Mouse (Mus musculus) hindbrain, embryonic 14.5 days (tissue): ENCODE measurements around the gene Calb2. TPM values are rescaled to one million over a fixed set of nuclear protein-coding genes. Genes with fewer than 3 reads are reported as not detected.
A peak's percentile ranks its signal among the peaks of the same experiment; 100 is the strongest.

Source experiments
- ATAC-seq: fragments of 200-750 bp; cut with Nextera tagmentation; 2 replicates; pipeline ENCODE4 v1.8.0; 2017; ENCODE audit warnings: moderate number of reproducible peaks, mild to moderate bottlenecking, moderate TSS enrichment, moderate library complexity; ENCODE audit not compliant: low FRiP score
- DNase-seq: peaks from one replicate; pipeline ENCODE4 v3.0.0-alpha.2; 2015; ENCODE audit warnings: low spot score
- H3K27ac ChIP-seq: fragments of 300-500 bp; sonication (generic); 2 replicates; pipeline ENCODE4 v1.5.1; 2014; ENCODE audit warnings: mild to moderate bottlenecking, moderate library complexity
- H3K27me3 ChIP-seq: fragments of 300-500 bp; sonication (generic); 2 replicates; pipeline ENCODE4 v1.6.1; 2014; ENCODE audit warnings: mild to moderate bottlenecking, low read length, mixed read lengths; ENCODE audit not compliant: control insufficient read depth, insufficient read depth
- H3K36me3 ChIP-seq: fragments of 300-500 bp; sonication (generic); replicated peaks from 2 replicates; pipeline ENCODE4 v1.6.1; 2014; ENCODE audit not compliant: control insufficient read depth, insufficient read depth
- H3K4me1 ChIP-seq: fragments of 300-500 bp; sonication (generic); replicated peaks from 2 replicates; pipeline ENCODE4 v1.6.1; 2014; ENCODE audit warnings: antibody characterized with exemption, low read length, mixed read lengths; ENCODE audit not compliant: control insufficient read depth, insufficient read depth
- H3K4me2 ChIP-seq: fragments of 300-500 bp; sonication (generic); replicated peaks from 2 replicates; pipeline ENCODE4 v1.6.1; 2014; ENCODE audit warnings: mild to moderate bottlenecking, moderate library complexity
- H3K4me3 ChIP-seq: fragments of 300-500 bp; sonication (generic); replicated peaks from 2 replicates; pipeline ENCODE4 v1.5.1; 2014; ENCODE audit warnings: mild to moderate bottlenecking, low read length
- H3K9ac ChIP-seq: fragments of 300-500 bp; sonication (generic); 2 replicates; pipeline ENCODE4 v1.6.1; 2014
- H3K9me3 ChIP-seq: fragments of 300-500 bp; sonication (generic); 2 replicates; pipeline ENCODE4 v1.6.1; 2016; ENCODE audit warnings: low read length; ENCODE audit not compliant: control insufficient read depth
- WGBS: fragments of 180-500 bp; shearing (Covaris S2); extraction: QIAGEN DNeasy Blood & Tissue Kit; methylation state at CpG from one replicate; pipeline ENCODE4 v1.1.7; 2014; 5-methylcytosine and 5-hydroxymethylcytosine counted together
- polyA plus RNA-seq: library from polyadenylated mRNA; unstranded; fragments of >200 nt; fragmentation: Nextera tagmentation; extraction: Ambion mirVana; gene quantifications from 2 replicates; pipeline ENCODE4 v1.2.1, GENCODE M21; 2014

The Calb2 gene
- polyA plus RNA-seq = 78.4 and 102 TPM in 2 replicates

DNA sequence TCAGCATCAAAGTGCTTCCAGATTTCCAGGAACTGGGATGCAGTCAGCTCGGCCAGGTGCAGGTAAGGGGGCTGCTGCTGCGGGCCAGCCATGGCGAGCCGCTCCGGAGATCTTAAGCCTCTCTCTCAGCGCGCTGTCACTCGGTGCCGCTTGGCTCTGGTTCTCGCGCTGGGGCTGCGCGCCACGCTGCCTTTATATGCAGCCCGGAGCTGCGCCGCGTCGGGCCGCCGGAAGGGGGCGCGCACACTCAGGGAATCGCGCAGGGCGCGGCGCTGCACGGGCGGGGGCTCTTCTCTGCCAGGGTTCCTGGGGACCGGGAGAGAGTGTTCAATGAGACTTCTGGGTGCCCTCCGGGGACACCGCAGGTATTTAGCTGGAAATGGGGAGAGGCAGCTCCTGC lies at the start of gene Calb2:
Calb2 (minus strand) TSS at position 165 of the 400 bp plus-strand sequence.
- Histone ChIP-seq H3K36me3 (no peaks in the 10 kb centered on the region), H3K27me3 (peaks cover 19% of the 10 kb centered on the region)
- under 1% methylated on average over 33 of the region's 33 CpGs for WGBS

DNA sequence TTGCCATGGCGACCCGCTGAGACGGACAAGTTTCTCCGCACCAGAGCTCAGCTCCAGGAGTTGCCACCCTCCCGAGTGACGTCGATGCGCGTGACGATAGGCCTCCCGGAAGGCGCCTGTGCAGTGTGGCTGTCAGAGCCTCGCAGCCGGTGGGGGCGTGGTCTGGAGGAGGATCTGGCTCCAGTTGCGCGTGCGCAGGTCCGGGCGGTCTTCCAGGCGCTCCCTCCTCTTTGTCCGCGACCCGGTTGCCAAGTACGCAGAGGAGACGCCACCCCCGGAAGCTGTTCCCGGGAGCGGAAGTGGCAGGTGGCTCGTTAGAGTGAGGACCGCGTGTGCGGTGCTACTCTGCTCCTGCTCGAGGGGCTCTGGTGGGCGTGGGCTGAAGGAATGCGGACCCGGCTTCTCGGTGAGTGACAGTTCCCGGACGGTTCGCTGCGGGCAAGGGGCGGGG lies 49.7 kb upstream of the Calb2 start:
- Histone ChIP-seq H3K4me2 (peak overlapping the region; percentile 90), H3K27me3 (no peaks in the 10 kb centered on the region), H3K9ac (peak overlapping the region; percentile 64), H3K9me3 (no peaks in the 10 kb centered on the region), H3K36me3 (peaks cover 21% of the 10 kb centered on the region), H3K27ac (peak overlapping the region; percentile 79), H3K4me3 (peak overlapping the region; percentile 57), H3K4me1 (peaks cover 22% of the 10 kb centered on the region)
- peak; percentile 99 for DNase-seq
- ATAC-seq = peak; percentile 100
- WGBS = 0% methylated on average over 41 of the region's 43 CpGs

More for the DNA sequence above, at the start of gene Calb2:
- peak within 1 kb of the TSS; percentile 41; the same call in 1 of the 2 replicates for H3K9ac ChIP-seq
- DNase-seq (peak; percentile 84), ATAC-seq (peak; percentile 84)
- peak within 1 kb of the TSS; percentile 52 for H3K4me2 ChIP-seq
- H3K4me1 ChIP-seq = no peaks in the 10 kb centered on the region
- peak within 1 kb of the TSS; percentile 25 for H3K4me3 ChIP-seq
- no peaks in the 10 kb centered on the region for H3K9me3 ChIP-seq
- H3K27ac ChIP-seq = no peak within 1 kb of the TSS

DNA sequence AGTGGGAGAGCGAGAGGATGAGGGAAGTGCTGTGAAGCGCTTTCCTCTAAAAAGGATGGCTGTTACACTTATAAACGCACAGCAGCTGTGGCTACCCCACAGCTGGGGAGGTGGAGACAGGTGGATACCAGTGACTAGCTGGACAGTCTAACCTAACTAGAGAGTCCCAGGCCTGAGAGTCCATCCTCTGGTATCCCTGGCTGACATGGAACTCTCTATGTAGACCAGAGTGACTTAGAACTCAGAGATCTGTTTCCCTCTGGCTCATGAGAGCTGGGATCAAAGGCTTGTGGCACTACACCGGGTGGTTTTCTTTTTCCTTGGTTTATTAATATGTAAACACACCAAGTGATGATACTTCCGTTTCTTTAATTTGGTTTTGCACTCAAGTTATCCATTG lies 49.2 kb upstream of the Calb2 start:
- DNase-seq = no peak
- peak overlapping the region; percentile 90 for H3K4me2 ChIP-seq
- no peaks in the 10 kb centered on the region for H3K9me3 ChIP-seq
- ATAC-seq = peak; percentile 51
- H3K27ac ChIP-seq = peak overlapping the region; percentile 79
- no peaks in the 10 kb centered on the region for H3K27me3 ChIP-seq
- 32% methylated on average over 5 of the region's 5 CpGs for WGBS
- peak overlapping the region; percentile 44 for H3K9ac ChIP-seq
- peaks cover 16% of the 10 kb centered on the region for H3K36me3 ChIP-seq
- H3K4me1 ChIP-seq = peaks cover 22% of the 10 kb centered on the region
- H3K4me3 ChIP-seq = peak overlapping the region; percentile 57

DNA sequence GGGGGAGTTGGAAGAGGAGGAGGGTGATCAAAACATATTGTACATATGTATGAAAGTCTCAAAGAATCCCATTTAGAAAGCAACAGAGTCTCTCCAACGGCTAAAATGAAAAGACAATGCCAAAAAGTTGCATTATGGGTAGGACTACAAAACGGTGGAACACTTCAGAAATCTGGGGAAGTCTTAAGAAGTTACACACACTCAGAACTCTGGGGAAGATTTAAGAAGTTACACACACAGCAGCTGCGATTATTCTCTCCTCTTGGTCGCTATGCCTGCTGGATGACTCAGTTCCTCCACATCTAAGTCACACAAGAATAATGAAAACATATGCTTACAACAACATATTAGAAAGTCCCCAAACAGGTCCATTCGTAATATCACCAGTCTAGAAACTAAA lies 48.2 kb upstream of the Calb2 start:
- Histone ChIP-seq H3K9ac (no peak overlapping the region), H3K36me3 (peaks cover 6% of the 10 kb centered on the region), H3K27me3 (no peaks in the 10 kb centered on the region), H3K4me2 (no peak overlapping the region), H3K27ac (no peak overlapping the region), H3K9me3 (no peaks in the 10 kb centered on the region), H3K4me1 (peaks cover 22% of the 10 kb centered on the region), H3K4me3 (no peak overlapping the region)
- DNase-seq = no peak
- 88% methylated on average over 5 of the region's 5 CpGs for WGBS
- no peak for ATAC-seq

DNA sequence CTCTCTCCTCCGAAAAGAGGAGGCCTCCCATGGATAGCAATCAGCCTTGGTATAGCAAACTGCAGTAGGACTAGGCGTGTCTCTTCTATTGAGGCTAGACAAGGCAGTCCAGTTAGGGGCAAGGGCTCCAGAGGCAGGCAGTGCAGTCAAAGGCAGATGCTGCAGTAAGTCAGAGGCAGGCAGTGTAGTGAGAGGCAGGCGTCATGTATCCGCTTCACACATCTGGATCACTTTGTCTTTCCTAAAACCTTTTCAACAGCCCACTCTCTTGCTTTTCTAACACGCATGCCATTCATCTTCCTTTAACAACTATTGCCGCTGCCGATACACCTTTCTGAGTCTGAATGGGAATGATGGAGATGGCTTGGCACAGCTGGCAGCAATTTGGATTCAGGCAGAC lies 47.4 kb upstream of the Calb2 start, which contains the start of gene Cmtr2:
Cmtr2 (plus strand) TSS at position 301 of the 400 bp plus-strand sequence.
- Histone ChIP-seq H3K4me3 (no peak within 1 kb of the TSS), H3K27ac (no peak within 1 kb of the TSS), H3K27me3 (no peaks in the 10 kb centered on the region), H3K4me1 (peaks cover 22% of the 10 kb centered on the region), H3K9ac (no peak within 1 kb of the TSS), H3K9me3 (no peaks in the 10 kb centered on the region), H3K36me3 (no peaks in the 10 kb centered on the region), H3K4me2 (no peak within 1 kb of the TSS)
- ATAC-seq = no peak
- DNase-seq = no peak
- WGBS = 74% methylated on average over 7 of the region's 7 CpGs

DNA sequence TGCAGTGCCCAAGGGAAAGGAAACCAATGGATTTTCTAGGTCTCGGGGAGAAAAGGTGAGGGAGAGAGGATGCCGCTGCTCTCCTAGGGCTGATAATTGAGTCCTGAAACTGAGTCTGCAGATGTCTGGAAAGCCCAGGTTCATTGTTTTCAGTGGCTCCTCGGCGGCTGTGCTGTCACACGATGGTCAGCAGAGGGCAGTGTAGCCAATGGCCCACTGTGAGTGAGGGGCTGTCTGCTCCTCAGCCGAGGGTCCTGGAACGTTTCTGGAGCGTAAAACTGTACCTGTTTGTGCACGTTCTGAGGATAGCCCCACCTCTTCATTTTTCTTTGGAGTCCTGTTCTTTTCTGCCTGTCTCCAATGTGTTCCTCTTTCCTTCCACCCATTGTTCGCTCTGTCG lies 33.8 kb upstream of the Calb2 start:
- H3K9ac ChIP-seq = no peak overlapping the region
- no peaks in the 10 kb centered on the region for H3K36me3 ChIP-seq
- no peak for ATAC-seq
- peaks cover 6% of the 10 kb centered on the region; the same call in 1 of the 2 replicates for H3K27me3 ChIP-seq
- no peak overlapping the region for H3K4me3 ChIP-seq
- no peak overlapping the region for H3K4me2 ChIP-seq
- H3K9me3 ChIP-seq = no peaks in the 10 kb centered on the region
- WGBS = 32% methylated on average over 11 of the region's 11 CpGs
- DNase-seq = peak; percentile 65
- H3K27ac ChIP-seq = no peak overlapping the region
- 0 out of 2 replicates have a peak, but pooled peaks cover under 1% of the 10 kb centered on the region for H3K4me1 ChIP-seq

DNA sequence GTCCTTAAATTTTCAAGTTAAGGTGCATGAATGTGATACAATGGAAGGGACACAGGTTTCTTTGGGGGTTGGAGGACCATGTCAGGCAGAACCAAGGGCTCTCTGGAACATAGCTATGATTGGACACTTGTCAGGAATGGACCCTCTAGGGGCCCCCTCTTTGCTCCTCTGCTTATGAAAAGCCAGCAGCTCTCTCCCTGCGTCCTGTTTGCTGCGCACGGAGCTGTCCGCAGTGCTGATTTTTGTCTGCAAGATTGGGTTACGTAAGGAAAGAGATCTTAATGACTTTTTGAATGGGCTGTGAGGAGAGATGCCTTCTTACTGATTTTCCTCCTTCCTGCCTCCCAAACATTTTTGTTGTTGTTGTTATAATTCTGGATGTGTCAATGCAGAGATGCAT lies 28.7 kb upstream of the Calb2 start:
- Histone ChIP-seq H3K36me3 (no peaks in the 10 kb centered on the region), H3K27me3 (peaks cover 6% of the 10 kb centered on the region; the same call in 1 of the 2 replicates), H3K4me2 (no peak overlapping the region), H3K4me3 (no peak overlapping the region), H3K9me3 (no peaks in the 10 kb centered on the region), H3K4me1 (0 out of 2 replicates have a peak, but pooled peaks cover 3% of the 10 kb centered on the region), H3K27ac (no peak overlapping the region), H3K9ac (no peak overlapping the region)
- ATAC-seq (no peak), DNase-seq (peak; percentile 74)
- WGBS = 2% methylated on average over 5 of the region's 5 CpGs

DNA sequence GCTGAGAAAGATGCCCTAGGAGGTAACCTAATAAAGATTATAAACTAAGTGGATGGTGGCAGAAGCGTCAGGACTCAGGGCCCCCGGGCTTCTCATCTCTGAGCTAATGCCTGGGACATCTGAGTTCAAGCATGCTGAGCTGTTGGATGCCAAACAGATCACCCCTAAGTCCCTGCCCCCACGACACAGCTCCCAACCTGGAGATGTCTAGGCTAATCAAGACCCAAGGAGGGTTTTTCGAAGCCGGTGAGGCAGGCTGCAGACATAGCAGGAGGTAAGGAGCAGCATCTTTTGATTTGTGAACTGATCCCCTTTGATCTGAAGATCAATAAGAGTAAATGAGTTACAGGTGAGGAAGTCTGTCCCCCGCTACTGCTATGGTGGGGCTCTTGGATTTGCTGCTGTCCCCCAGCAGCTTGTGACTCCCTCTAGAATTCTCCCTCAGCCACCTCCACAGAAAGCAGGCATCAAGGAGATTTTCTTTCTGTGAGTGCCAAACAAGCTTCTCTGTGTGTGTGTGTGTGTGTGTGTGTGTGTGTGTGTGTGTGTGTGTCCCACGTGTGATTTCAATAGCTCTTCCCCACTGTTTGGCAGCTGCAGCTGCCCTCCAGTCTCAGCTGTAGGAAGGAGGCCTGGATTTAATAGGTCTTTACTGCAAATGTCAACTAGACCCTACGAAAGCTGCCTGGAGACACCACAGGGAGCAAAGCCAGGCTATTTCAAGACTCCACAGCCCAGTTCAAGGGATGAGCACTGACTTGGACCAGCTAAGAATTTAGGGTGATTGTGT lies 21.1 kb upstream of the Calb2 start:
- WGBS = 25% methylated on average over 8 of the region's 8 CpGs
- no peak for DNase-seq
- H3K4me2 ChIP-seq = no peak overlapping the region

DNA sequence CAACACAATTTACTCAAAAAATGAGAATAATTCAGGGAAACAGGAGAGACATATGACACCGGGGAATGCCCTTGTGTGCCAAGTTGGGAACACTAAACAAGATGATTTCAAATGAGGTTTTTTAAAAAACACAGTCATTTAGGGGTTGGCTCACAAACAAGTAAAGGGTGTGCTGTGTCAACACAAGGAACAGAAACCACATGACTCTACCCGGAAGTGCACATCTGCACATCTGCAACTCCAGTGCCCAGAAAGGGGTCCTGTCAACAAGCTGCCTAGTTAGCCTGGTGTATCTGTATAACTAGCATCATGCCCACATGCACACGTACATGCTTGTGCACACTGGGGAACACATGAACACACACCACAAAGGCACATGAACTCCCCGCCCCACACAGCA lies 17.5 kb upstream of the Calb2 start:
- no peaks in the 10 kb centered on the region for H3K27me3 ChIP-seq
- no peak overlapping the region for H3K9ac ChIP-seq
- no peaks in the 10 kb centered on the region for H3K36me3 ChIP-seq
- WGBS = 83% methylated on average over 4 of the region's 4 CpGs
- H3K4me1 ChIP-seq = peaks cover 11% of the 10 kb centered on the region; the same call in 1 of the 2 replicates
- no peaks in the 10 kb centered on the region for H3K9me3 ChIP-seq
- ATAC-seq (no peak), DNase-seq (no peak)
- no peak overlapping the region for H3K27ac ChIP-seq
- no peak overlapping the region for H3K4me3 ChIP-seq
- H3K4me2 ChIP-seq = no peak overlapping the region

More for the DNA sequence above, 21.1 kb upstream of the Calb2 start:
- H3K36me3 ChIP-seq = no peaks in the 10 kb centered on the region
- peak overlapping the region; percentile 45 for H3K27ac ChIP-seq
- ATAC-seq = no peak
- no peaks in the 10 kb centered on the region for H3K9me3 ChIP-seq
- H3K4me1 ChIP-seq = peaks cover 8% of the 10 kb centered on the region; the same call in 1 of the 2 replicates
- H3K27me3 ChIP-seq = no peaks in the 10 kb centered on the region
- H3K9ac ChIP-seq = no peak overlapping the region
- H3K4me3 ChIP-seq = no peak overlapping the region
